Mouse (Mus musculus) right cerebral cortex, postnatal 36 days (tissue): ENCODE measurements around the gene Cuta.

ENCODE experiments used
- DNase-seq, 2 experiments: peaks; one replicate each; pipeline ENCODE4 v3.0.0; 2022; ENCODE audit warnings: low spot score in 2 of 2, mixed read lengths in 1 of 2

The Cuta gene

DNA sequence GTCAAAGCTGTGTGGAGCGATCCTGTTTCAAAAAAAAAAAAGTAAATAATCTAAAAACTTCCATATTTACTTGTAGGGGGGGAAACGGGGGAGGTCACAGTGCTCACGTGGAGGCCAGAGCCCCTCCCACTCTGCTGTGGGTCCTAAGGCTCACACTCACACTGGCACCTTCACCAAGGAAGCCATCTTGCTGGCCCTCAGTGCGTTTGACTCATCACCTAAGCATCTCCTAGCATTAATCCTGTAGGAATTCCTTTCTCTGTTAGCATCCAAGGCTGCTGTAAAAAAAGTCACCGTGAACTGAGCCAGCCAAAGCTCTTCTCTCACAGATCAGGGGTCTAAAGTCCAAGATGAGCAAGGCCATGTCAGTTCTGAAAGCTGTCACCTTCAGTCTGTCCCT, 16.9 kb upstream of the Cuta start:
- DNase-seq: no peak

DNA sequence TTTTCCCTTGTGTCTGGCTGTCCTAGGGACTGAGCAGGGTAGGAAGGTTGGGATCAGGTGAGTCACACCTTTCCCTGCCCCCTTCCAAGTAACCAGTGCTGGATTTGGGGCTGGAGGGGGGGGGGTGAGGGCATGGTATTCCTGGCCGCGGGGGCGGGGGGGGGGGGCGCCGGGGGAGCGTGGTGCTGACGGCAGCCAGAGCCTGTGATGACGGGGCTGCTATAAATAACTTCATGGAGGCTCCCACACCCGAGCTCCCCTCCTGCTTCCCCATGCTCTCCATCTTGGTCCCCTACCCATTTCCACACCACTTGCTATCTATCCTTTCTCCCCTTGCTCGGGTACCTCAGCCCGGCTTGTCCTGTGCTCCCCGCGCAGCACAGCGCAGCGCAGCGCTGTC, 14.4 kb upstream of the Cuta start:
- no peak for DNase-seq

DNA sequence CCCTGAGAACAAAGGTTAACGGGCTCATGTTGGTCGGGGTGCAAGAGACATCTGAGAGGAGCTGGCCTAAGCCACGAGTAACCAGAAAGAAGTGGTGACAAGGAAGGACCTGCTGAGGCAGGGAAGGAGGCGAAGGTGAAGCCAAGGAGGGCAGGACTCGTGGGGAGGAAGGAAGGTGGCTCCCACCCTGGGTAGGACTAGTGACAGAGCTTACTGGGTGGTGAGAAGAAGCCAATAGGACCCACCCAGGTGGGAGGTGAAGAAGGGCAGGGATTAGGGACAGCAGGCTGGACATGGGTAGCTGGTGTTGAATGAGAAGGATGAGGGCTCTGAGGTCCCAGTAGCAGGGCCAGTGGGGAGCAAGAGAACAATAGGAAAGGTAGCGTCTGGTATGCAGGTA, 13.8 kb upstream of the Cuta start:
- no peak for DNase-seq

DNA sequence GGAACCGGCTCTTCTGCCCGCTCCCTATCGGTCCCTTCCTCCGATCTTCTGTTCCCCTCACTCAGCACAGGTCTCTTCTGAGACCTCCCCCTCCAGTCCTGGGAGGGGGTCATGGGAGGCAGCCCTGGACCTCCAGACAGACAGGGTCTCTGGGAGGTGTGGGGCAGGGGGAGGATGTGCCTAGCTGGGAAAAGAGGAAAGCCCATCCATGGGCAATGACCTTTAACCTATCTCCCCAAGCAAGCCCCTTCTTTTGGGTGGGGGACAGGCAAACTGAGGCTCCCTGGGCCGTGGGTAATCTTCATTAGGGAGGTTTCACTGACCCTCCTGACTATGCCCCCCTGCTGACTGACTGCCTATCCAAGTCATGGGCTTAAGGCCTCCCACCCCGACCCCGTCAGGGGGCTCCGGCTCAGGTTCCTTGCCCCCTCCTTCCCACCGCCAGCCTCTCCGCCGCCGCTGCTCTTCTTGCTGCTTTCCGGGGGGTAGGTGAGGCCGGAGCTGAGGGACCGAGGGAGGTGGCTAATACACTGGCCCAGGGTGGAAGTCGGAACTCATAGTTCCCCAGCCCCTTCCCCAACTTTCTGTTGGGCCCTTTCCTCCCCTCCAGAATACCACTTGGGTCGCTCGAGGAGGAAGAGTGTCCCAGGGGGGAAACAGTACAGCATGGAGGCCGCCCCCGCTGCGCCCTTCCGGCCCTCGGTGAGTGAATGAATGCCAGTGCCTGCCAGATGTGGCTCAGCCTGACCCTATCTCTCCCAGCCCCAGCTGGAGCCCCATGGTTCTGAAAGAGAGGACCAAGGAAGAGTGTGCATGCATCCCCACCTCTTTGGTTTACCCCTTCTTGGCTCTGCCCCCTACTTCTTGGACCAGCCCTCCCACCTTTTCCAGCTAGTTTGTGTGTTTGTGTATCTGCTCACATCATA, 12.8 kb upstream of the Cuta start:
- no peak for DNase-seq

DNA sequence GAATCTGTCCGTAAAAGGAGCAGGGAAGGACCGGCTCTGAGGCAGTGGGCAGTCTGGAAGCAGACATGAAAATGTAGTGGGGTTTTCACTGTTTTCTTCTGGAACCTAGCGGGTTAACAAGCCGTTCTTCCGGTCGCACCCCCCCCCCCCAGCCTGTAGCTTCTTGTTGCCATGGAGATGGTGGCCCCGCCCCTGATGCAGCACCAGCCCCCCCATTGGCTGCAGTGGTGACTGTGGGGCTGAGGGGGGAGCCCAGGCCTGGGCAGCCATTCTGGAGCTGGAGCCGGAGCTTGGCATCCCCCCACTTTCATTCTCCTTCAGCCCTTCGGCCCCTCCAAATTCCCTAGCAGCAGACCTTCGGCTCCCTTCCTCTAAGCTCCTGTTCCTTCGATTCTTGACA, 12.0 kb upstream of the Cuta start:
- DNase-seq: peak; percentile 76 to 80

DNA sequence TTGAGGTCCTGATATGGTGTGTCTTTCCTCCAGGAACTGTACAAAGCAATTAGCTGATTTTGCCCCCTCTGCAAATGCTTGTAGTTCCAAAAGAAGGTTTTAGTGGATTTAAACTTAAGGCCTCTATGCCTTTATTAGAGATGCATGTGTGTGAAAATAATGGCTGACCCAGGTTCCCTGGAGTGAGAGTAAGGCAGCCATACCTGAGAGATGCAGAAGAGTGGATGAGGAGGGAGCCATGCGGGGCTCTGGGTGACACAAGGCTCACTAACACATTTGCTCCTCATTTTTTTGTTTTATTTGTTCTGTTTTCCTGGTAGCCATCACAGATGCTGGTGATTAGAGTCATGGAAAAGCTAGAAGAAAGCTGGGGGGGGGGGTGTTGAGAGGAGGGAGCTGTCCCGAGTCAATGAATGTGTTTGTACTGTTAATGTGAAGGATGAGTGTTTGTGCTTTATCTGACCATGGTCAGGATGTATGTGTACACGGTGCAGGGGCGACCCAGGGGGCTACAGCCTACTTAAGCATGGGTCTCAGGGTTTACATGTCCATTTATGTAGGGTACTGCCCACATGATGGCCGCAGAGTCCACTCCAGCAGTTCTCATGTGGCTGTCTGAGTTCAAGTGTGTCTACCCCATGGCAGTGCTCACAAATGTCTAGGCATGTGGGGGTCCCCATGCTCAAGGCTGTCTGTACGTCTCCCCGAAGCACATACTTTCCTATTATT, 11.4 kb upstream of the Cuta start:
- no peak for DNase-seq

DNA sequence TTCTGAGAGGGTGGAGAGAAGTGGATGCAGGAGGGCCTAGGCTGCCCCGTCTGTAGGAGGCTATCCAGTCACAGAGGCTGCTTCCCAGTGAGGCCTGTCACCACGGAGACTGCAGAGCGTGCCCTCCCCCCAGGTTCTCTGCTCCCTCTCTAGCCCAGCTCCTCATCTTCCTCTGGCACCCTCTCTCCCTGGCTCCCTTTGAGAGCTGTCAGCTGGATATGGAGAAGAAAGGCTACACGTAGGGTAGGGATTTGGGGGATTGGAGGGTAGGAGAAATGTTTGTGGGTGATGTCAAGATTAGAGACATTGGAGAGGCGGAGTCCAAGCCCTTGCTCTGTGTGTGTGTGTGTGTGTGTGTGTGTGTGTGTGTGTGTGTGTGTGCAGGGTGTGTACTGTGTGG, 10.5 kb upstream of the Cuta start:
- no peak for DNase-seq

DNA sequence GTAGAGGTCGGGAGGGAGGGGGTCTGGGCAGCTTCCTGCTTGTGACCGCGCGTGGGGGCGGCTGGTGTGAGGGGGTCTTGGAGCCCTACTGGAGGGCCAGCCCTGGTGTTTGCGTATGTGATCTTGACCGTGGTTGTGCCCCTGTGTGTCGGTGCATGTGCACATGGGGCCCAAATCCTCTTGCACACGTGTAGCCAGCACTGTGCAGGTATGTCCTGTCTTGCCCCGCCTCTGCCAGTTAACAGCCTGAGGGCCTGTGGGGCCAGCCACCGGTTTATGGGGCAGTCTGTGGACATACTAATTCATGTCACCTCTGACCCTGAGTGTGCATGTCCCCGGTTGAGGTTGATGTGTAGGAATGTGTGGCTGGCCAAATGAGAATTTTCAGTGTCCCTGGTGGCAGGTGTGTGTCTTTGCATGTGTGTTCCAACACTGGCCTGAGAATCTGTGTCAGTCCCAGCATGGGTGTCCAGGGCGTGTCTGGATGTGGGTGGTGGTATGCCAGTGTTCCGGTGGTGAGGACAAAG, 9.7 kb upstream of the Cuta start:
- no peak for DNase-seq

DNA sequence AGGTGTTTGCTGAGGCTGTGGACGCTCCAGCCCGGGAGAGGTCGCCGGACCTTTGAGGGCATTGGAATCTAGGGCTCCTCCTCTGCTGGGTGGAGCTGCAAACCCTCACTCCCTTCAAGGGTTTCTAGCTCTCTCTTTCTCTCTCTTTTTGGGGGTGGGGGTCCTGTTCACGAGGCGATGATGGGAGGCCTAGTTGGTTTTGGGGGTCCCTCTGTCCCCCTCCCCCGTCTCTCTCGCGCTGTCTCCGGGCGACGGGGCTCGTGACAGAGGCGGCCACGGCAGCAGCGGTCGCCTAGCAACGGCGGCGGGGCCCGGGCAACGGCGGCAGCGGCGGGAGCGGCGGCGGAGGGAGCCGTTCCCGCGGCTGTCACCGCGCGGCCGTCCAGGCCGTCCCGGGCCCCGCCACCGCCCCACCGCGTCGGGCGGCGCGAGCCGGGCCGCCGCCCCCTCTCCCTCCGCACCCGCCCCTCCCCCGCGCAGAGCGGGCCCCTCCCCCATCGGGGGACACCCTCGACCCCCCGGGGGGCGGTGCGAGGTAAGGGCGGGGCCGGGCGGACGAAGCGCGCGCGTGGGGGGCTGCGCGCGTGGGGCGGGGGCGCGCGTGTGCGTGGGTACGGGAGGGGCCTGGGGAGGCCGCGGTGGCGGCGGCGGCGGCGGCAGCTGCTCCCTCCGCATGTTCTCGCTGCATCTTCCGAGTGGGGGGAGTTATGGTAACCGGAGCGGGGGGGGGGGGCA, 9.1 kb upstream of the Cuta start:
- no peak for DNase-seq

DNA sequence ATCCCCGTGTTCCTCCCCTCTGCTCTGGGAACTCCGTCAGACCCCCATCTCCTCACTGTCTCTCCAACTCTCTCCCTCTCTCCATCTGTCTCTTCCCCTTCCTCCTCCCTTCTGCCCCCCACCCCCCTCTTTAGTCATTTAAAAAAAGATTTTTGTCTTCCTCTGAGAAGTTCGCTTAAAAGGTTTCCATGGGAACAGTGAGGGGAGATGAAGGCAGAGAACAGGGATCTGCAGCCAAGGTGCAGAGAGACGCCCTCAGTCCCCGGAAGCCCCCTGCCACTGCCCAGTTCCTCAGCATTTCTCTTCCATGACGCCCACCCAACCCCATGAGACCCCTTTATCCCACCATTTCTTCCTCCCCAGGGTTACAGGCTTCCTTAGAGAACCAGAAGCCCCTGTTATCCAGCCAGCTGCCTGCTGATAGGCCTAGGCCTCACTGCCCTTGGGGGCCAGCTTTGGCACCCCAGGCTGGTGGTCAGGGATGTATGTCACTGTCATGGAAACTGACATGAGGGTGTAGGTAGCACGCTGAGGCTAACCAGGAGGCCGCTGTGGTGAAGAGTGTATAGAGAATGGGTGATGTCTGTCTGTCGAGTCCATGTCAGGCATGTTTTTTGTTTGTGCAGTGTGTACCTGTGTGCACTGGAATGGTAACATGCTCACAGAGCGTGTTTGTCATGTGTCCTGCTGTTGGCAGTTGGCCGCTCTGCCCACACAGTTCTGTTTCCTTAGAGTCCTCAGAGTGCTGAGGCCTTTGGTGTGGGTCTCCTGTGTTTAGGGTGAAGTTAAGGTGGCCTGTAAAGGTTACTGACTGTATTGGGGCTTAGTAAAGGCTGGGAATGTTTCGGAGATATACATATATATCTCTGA, 8.1 kb upstream of the Cuta start:
- no peak for DNase-seq

DNA sequence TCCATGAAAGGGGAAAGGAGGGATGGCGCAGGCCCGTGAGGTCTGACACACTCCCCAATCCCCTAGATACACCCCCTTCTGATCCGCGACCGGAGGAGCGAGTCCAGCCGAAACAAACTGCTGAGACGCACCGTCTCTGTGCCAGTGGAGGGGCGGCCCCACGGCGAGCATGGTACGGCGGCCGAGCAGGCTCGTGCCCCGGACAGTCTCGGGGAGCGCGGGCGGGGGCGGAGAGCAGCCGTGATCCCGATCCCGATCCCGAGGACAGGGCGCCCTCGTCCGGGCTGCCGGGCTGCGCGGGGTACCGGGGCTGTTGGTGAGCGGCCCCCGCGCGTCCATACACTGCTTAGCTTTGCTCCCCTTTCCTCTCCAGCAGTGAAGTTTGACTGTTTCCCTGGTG, 7.2 kb upstream of the Cuta start:
- peak; percentile 56 to 76 for DNase-seq

DNA sequence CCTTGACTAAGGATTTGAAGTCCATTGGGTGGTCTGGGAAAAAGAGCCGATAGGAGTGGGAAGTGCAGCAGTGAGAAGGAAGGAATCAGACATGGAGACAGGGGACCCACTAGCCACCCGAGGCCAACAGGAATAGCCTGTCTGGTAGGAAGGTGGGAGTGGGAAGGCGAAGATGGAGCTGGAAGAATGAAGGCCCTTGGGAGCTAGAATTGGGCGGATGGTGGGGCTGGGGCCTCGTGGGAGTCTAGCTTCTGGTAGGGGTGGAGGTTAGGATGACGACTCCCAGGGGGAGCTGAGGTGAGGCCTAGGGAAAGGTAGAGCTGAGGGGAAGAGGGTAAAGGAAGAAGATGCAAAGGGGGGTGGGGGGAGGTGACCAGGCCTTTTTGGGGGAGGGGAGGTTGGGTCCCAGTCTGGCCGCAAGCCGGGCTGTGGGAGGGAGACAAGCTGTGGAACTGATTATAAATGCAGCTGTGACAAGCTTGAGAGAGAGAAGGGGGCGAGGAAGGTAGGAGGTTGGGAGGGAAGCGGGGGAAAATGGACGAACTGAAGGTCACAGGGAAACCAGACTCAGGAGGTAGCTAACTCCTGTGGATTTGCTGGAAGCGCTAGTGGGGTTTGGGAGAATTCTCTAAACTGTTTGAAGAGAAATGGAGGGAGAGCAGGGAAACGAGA, 6.6 kb upstream of the Cuta start:
- no peak for DNase-seq

DNA sequence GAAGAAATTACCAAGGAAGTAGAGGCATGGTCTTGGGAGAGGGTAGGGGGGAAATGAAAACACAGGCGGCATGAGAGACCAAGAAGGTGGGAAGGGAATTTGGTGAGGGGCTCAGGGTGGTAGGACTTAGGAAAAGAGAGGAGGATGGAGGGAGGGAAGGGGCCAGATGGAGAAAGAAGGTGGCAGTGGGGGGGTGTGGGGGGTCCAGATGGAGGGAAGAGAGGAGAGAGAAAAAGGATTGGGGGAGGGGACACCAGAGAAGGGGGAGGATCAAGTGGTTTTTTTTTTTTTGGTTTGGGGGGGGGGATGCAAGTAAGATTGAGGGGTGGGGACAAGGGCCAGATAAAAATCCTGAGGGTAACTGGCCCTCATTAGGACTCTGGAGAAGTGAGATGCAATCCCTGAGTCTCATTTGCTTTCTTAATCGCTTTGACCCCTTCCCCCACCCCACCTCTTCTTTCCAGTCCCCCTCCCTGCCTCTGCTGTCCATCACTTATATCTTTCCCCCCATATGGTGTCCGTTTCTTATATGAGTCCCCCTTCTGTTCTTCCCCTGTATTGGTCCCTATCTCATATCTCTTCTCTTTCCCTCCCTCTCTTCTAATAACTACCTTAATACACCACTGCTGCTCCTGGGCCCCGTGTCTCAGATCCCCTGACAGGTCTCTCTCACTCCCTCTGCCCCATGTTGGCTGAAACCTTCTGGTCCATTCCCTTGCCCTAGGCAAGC, 2.6 kb upstream of the Cuta start:
- DNase-seq: no peak

DNA sequence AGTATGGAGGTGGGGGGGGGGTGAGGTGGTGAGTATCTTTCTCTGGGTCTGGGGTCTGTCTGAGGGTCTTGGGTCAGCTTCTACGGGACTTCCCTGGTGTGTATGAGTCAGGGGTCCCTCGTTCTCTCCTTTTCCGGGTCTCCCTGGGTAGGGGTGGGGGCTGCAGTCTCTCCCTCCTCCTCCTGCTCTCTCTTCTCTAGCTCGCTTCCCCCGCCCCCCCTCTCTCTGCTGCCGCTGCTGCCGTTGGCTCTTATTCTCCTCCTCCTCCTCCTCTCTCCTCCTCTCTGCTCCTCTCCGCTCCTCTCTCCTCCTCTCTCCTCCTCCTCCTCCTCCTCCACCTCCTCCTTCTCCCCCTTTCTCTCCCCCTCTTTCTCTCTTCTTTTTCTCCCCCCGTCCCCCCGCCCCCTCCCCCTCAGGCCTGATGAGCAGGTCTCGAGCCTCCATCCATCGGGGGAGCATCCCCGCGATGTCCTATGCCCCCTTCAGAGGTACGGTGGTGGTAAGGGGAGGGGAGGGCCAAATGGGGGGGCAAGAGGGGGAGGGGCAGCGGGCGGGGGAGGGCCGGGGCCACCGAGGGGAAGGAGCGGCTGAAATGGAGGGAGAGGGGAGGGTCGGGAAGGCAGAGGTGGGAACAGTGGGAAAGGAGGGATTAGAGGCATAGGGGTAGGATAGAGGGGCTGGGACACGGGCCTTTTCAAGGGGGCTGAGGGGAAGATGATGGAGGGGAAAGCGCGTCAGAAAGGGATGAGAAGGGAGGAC, 1.8 kb upstream of the Cuta start, which contains the start of gene Syngap1:
TSS of gene Syngap1 (plus strand) at position 223 of the 759 bp plus-strand sequence.
- DNase-seq: no peak

DNA sequence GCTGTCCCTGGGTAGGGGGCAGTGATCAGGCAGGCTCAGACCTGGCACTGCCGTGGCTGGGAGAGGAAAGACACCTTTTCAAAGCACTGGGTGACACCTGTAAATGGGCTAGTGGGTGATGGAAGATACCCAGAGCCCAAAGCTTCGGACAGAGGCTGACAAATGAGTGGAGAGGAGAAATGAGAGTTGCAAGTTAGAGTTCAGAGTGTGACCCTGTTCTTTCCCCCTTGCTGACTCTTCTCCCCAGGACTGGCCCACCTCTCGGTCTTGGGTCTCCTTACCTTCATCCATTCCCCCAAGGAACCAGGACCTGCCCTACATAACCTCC, 568 bp upstream of the Cuta start:
- DNase-seq: no peak

DNA sequence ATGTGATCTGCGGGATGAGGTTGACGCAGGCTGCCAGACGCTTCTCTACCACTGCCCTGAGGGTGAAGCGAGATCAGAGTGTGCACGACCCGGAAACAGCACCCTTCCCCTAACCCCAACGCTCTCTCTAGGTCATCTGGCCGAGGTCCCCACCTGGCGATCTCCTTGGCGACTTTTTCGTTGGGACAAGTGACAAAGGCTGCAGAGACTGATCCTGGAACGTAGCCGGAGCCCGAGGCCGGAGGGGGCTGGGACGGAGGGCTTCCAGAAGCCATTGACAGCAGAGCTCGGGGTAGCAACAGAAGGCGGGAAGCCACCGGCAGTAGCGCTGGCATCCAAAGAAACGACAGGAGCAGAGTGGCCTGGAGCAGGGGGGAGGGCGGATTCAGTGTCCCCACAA, 638 bp downstream of the Cuta start:
- DNase-seq: no peak

DNA sequence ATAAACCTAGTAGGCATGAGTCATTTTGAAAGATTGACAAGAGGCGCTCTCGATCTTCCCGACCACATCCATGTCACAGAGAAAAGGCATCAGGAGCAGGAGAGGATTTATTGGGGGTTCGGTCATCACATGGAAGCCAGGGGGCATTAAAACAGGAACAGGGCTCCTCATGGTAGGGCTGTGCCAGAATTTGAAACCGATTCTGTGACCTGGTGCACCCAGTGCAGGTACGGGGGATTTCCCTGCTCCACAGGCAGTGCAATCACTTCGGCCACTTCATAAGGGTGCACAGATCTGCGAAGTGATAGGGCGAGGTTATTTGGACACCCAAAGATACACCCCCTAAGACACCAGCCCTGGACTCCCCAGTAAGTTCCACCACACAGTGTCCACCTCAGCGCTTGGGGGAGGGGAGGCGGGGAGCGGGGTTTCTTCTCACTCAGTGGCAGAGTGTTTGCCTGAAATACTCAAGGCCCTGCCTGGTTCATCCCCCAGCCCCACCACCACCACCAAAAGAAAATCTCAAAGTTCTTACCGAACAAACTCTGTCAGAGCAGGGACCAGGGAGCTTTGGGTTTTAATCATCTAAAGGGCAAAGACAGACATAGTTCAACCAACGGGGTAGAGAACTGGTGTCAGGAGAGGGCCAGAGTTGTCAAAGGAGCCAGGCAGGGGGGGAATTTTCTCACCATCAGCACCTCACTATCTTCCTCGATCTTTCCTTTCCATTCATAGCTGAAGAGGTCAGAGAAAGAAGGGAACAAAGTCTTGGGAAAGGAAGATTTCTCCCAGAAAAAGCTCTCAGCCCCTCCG, 1.3 kb downstream of the Cuta start:
- DNase-seq: no peak

DNA sequence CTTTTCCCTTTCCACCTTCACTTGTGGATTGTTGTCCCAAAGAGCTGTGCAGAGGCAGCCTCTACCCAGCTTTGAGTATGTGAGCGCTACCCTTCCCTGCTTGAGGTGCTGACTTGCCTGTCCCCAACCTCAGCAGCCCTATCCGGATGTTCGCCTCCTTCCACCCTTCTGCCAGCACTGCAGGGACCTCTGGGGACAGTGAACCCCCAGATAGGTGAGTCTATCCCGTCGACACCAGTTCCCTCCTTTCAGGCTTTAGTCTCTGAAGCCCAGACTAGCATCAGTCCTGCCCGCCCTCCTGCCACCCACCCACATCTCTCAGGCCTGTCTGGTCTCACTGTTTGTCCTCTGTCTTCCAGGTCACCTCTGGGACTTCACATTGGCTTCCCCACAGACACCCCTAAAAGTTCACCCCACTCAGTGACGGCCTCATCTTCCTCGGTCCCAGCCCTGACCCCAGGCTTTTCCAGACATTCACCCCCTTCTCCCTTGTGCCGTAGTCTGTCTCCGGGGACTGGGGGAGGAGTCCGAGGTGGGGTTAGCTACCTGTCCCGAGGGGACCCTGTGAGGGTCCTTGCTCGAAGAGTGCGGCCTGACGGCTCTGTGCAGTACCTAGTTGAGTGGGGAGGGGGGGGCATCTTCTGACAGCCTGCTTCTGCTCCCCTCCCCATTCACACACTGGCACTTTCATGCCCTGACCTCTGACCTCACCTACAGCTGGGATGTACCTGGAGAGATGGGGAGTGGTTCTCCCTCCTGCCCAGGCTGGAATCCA, 2.3 kb downstream of the Cuta start:
- no peak for DNase-seq
